Mouse (Mus musculus) monocyte, adult 5-6 weeks (primary cell): ENCODE results near the gene Hcfc2. TPM values are rescaled to one million over a fixed set of nuclear protein-coding genes. Genes with fewer than 3 reads are reported as not detected.

Experiments used
- ATAC-seq: fragments of 153-309, 156-312 bp; replicated peaks from 2 replicates; pipeline ENCODE4 v1.8.0; 2017; ENCODE audit warnings: mild to moderate bottlenecking; ENCODE audit not compliant: low TSS enrichment, insufficient number of reproducible peaks, severe bottlenecking, poor library complexity, low FRiP score
- total RNA-seq: library from RNA; stranded (forward); fragments of 200-1000, 200-491, 200-594 nt; gene quantifications from 3 replicates; pipeline ENCODE4 v1.2.3, GENCODE M21; 2017

Hcfc2 gene
- 35.4 to 71.3 TPM (median 52.3 TPM) in 3 replicates for total RNA-seq

GRCm38 (mm10) chr10:82695956-82696355 is at the start of gene Hcfc2:
TSS of gene Hcfc2 (plus strand) at chr10:82696160.
- ATAC-seq, result no peak

GRCm38 (mm10) chr10:82647205-82647811 is 48.7 kb upstream of the Hcfc2 start:
- peak; percentile 73 for ATAC-seq

- ATAC-seq, result no peak
Measured at GRCm38 (mm10) chr10:82651221-82651620, 44.7 kb upstream of the Hcfc2 start.

GRCm38 (mm10) chr10:82652625-82653024 is 43.3 kb upstream of the Hcfc2 start:
- no peak for ATAC-seq

GRCm38 (mm10) chr10:82654581-82654980 is 41.4 kb upstream of the Hcfc2 start:
- no peak for ATAC-seq

- no peak for ATAC-seq
Measured at GRCm38 (mm10) chr10:82661820-82662219, 34.1 kb upstream of the Hcfc2 start.

- no peak for ATAC-seq
Measured at GRCm38 (mm10) chr10:82662267-82662990, 33.5 kb upstream of the Hcfc2 start.

GRCm38 (mm10) chr10:82663289-82663688 is 32.7 kb upstream of the Hcfc2 start:
- ATAC-seq, result no peak

GRCm38 (mm10) chr10:82665951-82666350 is 30.0 kb upstream of the Hcfc2 start:
- no peak for ATAC-seq

- ATAC-seq, result peak; percentile 80
Measured at GRCm38 (mm10) chr10:82666436-82667234, 29.3 kb upstream of the Hcfc2 start.

GRCm38 (mm10) chr10:82670205-82670604 is 25.8 kb upstream of the Hcfc2 start:
- ATAC-seq, result peak; percentile 74; the same call in 1 of the 2 replicates

GRCm38 (mm10) chr10:82676949-82677348 is 19.0 kb upstream of the Hcfc2 start:
- no peak for ATAC-seq

- ATAC-seq, result no peak
Measured at GRCm38 (mm10) chr10:82680769-82681168, 15.2 kb upstream of the Hcfc2 start.

GRCm38 (mm10) chr10:82681639-82682038 is 14.3 kb upstream of the Hcfc2 start:
- ATAC-seq, result no peak

GRCm38 (mm10) chr10:82685440-82685839 is 10.5 kb upstream of the Hcfc2 start:
- no peak for ATAC-seq

GRCm38 (mm10) chr10:82689681-82690211 is 6.2 kb upstream of the Hcfc2 start:
- no peak for ATAC-seq

GRCm38 (mm10) chr10:82690494-82690893 is 5.5 kb upstream of the Hcfc2 start, which contains the start of gene Glt8d2:
TSS of gene Glt8d2 (minus strand) at chr10:82690650.
- no peak for ATAC-seq

GRCm38 (mm10) chr10:82696453-82697079 is 606 bp downstream of the Hcfc2 start:
- ATAC-seq, result no peak
